Mouse (Mus musculus): ENCODE measurements at regions not wholly inside any gene's neighbourhood (a gene's known extent, or its start where the extent isn't known, plus 50 kb on each side); places are given as distances from the start of the nearest gene placed in this dataset.
"Not testable (repeated sequence)": the region's sequence is repeated elsewhere in the genome, so short reads cannot be mapped to it uniquely, and the experiment has no call there.

- not testable (repeated sequence) for DNase-seq (ENCODE audit: low spot score in 2 of 2)
These were observed 716.6 kb upstream of the 1700015G11Rik start for GRCm38 (mm10) chr7:52732161-52732560.

- DNase-seq (ENCODE audit: low spot score in 2 of 2) = no peak
These were observed 710.8 kb upstream of the 1700015G11Rik start for GRCm38 (mm10) chr7:52726236-52726905.

- peak in 1 of 2 experiments; percentile 6 for DNase-seq (ENCODE audit: low spot score in 2 of 2)
These were observed 687.1 kb upstream of the 1700015G11Rik start for GRCm38 (mm10) chr7:52702464-52703145.

- no peak for DNase-seq (ENCODE audit: low spot score in 2 of 2)
These were observed 652.8 kb upstream of the 1700015G11Rik start for GRCm38 (mm10) chr7:52668341-52668740.

Data from cerebellum, postnatal 4 days (tissue).